Mouse (Mus musculus): ENCODE measurements around the gene Olfr1066.
"Not testable (repeated sequence)": the region's sequence is repeated elsewhere in the genome, so short reads cannot be mapped to it uniquely, and the experiment has no call there.

The Olfr1066 gene

GRCm38 (mm10) chr2:86456169-86456568 lies at the start of gene Olfr1066:
Olfr1066 (minus strand) TSS chr2:86456269.
- DNase-seq = no peak

GRCm38 (mm10) chr2:86487286-86487685 lies 31.2 kb upstream of the Olfr1066 start, which contains the start of gene Olfr228:
Olfr228 (minus strand) TSS chr2:86487386.
- no peak for DNase-seq

- DNase-seq = no peak
Observed at GRCm38 (mm10) chr2:86464442-86465109, 8.5 kb upstream of the Olfr1066 start.

- DNase-seq = no peak
Observed at GRCm38 (mm10) chr2:86460434-86460833, 4.4 kb upstream of the Olfr1066 start.

GRCm38 (mm10) chr2:86450491-86450890 lies 5.6 kb downstream of the Olfr1066 start, which contains the start of gene Olfr1065:
Olfr1065 (minus strand) TSS chr2:86450591.
- DNase-seq = not testable (repeated sequence)

- not testable (repeated sequence) for DNase-seq
Observed at GRCm38 (mm10) chr2:86442101-86442500, 14.0 kb downstream of the Olfr1066 start.

- not testable (repeated sequence) for DNase-seq
Observed at GRCm38 (mm10) chr2:86428511-86428910, 27.6 kb downstream of the Olfr1066 start.

- DNase-seq = not testable (repeated sequence)
Observed at GRCm38 (mm10) chr2:86426649-86427048, 29.4 kb downstream of the Olfr1066 start, which contains the start of gene Olfr1062. Olfr1062 (minus strand) TSS chr2:86426749.

- no peak for DNase-seq
Observed at GRCm38 (mm10) chr2:86413950-86414349, 42.1 kb downstream of the Olfr1066 start, which contains the start of gene Olfr1061. Olfr1061 (minus strand) TSS chr2:86414050.

Data from cerebellum, adult 11-12 months (tissue).